Mouse (Mus musculus) intestine, embryonic 14.5 days (tissue): ENCODE measurements around the gene Gm44973. TPM values are rescaled to one million over a fixed set of nuclear protein-coding genes. Genes with fewer than 3 reads are reported as not detected.

Experiments used
- ATAC-seq: fragments of 200-750 bp; cut with Nextera tagmentation; replicated peaks from 2 replicates; pipeline ENCODE4 v1.8.0; 2017; ENCODE audit warnings: low read depth, moderate number of reproducible peaks, moderate TSS enrichment, moderate library complexity; ENCODE audit not compliant: low FRiP score, low TSS enrichment
- DNase-seq: peaks from one replicate; pipeline ENCODE4 v3.0.0-alpha.2; 2018; ENCODE audit warnings: low spot score
- H3K27ac ChIP-seq: fragments of 300-500 bp; sonication (generic); 2 replicates; pipeline ENCODE4 v1.5.1; 2014; ENCODE audit warnings: low read depth, mild to moderate bottlenecking, control low read depth
- H3K27me3 ChIP-seq: fragments of 300-500 bp; sonication (generic); replicated peaks from 2 replicates; pipeline ENCODE4 v1.6.1; 2014; ENCODE audit warnings: low read length, control low read depth; ENCODE audit not compliant: control insufficient read depth, insufficient read depth
- H3K36me3 ChIP-seq: fragments of 300-500 bp; sonication (generic); 2 replicates; pipeline ENCODE4 v1.6.1; 2014; ENCODE audit warnings: low read length, control low read depth; ENCODE audit not compliant: control insufficient read depth, insufficient read depth
- H3K4me1 ChIP-seq: fragments of 300-500 bp; sonication (generic); replicated peaks from 2 replicates; pipeline ENCODE4 v1.6.1; 2014; ENCODE audit warnings: low read length, control low read depth, mixed read lengths; ENCODE audit not compliant: control insufficient read depth, insufficient read depth
- H3K4me2 ChIP-seq: fragments of 300-500 bp; sonication (generic); 2 replicates; pipeline ENCODE4 v1.6.1; 2014; ENCODE audit warnings: low read length
- H3K4me3 ChIP-seq: fragments of 300-500 bp; sonication (generic); 2 replicates; pipeline ENCODE4 v1.5.1; 2014; ENCODE audit warnings: low read depth, low read length, control low read depth, mixed read lengths
- H3K9ac ChIP-seq: fragments of 300-500 bp; sonication (generic); 2 replicates; pipeline ENCODE4 v1.6.1; 2014; ENCODE audit warnings: mild to moderate bottlenecking, low read length
- H3K9me3 ChIP-seq: fragments of 300-500 bp; sonication (generic); 2 replicates; pipeline ENCODE4 v1.6.1; 2016; ENCODE audit warnings: low read length, control low read depth; ENCODE audit not compliant: control insufficient read depth
- WGBS: fragments of 180-500 bp; shearing (Covaris S2); extraction: QIAGEN DNeasy Blood & Tissue Kit; methylation state at CpG from one replicate; pipeline ENCODE4 v1.1.7; 2014; 5-methylcytosine and 5-hydroxymethylcytosine counted together
- polyA plus RNA-seq: library from polyadenylated mRNA; unstranded; fragments of >200 nt; fragmentation: Nextera tagmentation; extraction: Ambion mirVana; gene quantifications from 2 replicates; pipeline ENCODE4 v1.2.1, GENCODE M21; 2014

Gm44973 gene
- polyA plus RNA-seq, 1 experiment from 2014 or later, result 2.0 TPM

DNA sequence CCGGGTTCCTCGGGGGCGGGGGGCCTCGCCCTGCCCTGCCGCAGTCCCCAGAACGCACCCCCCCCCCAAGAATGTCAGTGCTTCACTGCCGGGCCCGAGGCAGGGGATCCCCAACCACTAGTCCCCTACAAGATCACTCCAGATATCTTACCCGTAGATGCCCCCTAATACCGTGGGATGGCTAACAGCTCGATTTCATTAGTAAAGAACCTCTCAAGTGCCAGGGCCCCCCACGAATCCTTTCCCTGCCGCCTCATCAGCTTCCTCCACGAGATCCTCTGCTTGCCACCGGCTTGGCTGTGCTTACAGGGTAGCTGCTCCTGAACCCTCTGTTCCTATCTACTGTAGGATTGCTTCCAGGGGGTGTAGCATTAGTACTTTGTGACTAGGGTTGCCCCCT is 5.4 kb downstream of the Gm44973 start:
- Histone ChIP-seq H3K4me2 (peak overlapping the region; percentile 95), H3K36me3 (peaks cover 38% of the 10 kb centered on the region), H3K9ac (peak overlapping the region; percentile 98), H3K27ac (peak overlapping the region; percentile 94), H3K9me3 (peaks cover 2% of the 10 kb centered on the region; the same call in 1 of the 2 replicates), H3K4me3 (peak overlapping the region; percentile 73), H3K4me1 (peaks cover 20% of the 10 kb centered on the region), H3K27me3 (no peaks in the 10 kb centered on the region)
- ATAC-seq, result no peak
- DNase-seq, result no peak
- WGBS, result under 1% methylated on average over 9 of the region's 15 CpGs

DNA sequence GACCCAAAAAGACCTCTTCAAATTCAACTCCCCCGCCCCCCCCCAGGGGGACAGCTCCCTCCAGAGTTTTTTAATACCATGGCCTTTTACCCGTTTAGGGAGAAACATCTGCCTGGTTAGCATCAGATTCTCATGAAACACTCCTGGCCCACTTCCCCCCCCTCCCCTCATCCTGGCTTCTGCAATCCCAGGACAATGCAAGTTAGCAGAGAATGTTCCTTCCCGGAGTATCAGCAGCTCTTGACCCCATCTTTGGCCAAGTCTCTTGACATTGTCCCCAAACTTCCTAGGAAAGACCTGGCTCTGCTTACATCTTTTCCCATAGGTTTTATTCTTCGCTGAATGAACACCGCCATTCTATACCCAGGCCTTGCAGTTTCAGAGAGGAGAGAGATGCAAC is 5.9 kb downstream of the Gm44973 start:
- Histone ChIP-seq H3K4me1 (peaks cover 17% of the 10 kb centered on the region), H3K27me3 (no peaks in the 10 kb centered on the region), H3K9me3 (peaks cover 2% of the 10 kb centered on the region; the same call in 1 of the 2 replicates), H3K4me3 (peak overlapping the region; percentile 73), H3K9ac (peak overlapping the region; percentile 98), H3K27ac (peak overlapping the region; percentile 94), H3K4me2 (peak overlapping the region; percentile 95), H3K36me3 (peaks cover 43% of the 10 kb centered on the region)
- WGBS, result 48% methylated on average over 5 of the region's 5 CpGs
- ATAC-seq (no peak), DNase-seq (no peak)

DNA sequence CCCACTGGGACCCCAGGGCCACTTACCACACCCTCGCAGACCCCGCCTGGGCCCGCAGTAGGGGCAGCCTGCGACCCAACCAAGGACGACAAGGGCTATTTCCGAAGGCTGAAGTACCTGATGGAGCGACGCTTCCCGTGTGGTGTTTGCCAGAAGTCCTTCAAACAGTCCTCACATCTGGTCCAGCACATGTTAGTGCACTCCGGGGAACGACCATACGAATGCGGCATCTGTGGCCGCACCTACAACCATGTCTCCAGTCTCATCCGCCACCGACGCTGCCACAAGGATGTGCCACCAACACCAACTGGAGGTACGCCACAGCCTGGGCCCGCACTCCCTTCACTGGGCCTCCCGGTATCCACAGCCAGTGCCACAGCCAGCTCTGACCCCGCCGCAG is 14.2 kb downstream of the Gm44973 start:
- 0 out of 2 replicates have a peak overlapping the region, but pooled peaks have one; percentile 2 for H3K4me3 ChIP-seq
- DNase-seq, result no peak
- no peak overlapping the region for H3K27ac ChIP-seq
- no peak overlapping the region for H3K4me2 ChIP-seq
- H3K9ac ChIP-seq, result no peak overlapping the region
- 94% methylated on average over 22 of the region's 22 CpGs for WGBS
- no peaks in the 10 kb centered on the region for H3K4me1 ChIP-seq
- H3K36me3 ChIP-seq, result peaks cover 91% of the 10 kb centered on the region
- no peaks in the 10 kb centered on the region for H3K27me3 ChIP-seq
- no peak for ATAC-seq
- peaks cover 43% of the 10 kb centered on the region for H3K9me3 ChIP-seq

DNA sequence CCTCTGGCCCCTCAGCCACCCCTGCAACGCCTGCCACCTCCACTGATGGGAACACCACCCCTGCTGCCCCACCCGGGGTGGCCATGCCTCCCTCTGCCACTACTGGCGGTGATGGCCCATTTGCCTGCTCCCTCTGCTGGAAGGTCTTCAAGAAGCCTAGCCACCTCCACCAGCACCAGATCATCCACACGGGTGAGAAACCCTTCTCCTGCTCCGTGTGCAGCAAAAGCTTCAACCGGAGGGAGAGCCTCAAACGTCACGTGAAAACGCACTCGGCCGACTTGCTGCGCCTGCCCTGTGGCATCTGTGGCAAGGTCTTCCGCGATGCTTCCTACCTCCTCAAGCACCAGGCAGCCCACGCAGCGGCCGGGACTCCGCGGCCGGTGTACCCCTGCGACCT is 14.7 kb downstream of the Gm44973 start:
- Histone ChIP-seq H3K9ac (no peak overlapping the region), H3K4me3 (no peak overlapping the region), H3K36me3 (peaks cover 91% of the 10 kb centered on the region), H3K9me3 (peaks cover 43% of the 10 kb centered on the region), H3K27me3 (no peaks in the 10 kb centered on the region), H3K4me1 (no peaks in the 10 kb centered on the region), H3K27ac (no peak overlapping the region), H3K4me2 (no peak overlapping the region)
- 91% methylated on average over 21 of the region's 21 CpGs for WGBS
- DNase-seq, result no peak
- no peak for ATAC-seq

DNA sequence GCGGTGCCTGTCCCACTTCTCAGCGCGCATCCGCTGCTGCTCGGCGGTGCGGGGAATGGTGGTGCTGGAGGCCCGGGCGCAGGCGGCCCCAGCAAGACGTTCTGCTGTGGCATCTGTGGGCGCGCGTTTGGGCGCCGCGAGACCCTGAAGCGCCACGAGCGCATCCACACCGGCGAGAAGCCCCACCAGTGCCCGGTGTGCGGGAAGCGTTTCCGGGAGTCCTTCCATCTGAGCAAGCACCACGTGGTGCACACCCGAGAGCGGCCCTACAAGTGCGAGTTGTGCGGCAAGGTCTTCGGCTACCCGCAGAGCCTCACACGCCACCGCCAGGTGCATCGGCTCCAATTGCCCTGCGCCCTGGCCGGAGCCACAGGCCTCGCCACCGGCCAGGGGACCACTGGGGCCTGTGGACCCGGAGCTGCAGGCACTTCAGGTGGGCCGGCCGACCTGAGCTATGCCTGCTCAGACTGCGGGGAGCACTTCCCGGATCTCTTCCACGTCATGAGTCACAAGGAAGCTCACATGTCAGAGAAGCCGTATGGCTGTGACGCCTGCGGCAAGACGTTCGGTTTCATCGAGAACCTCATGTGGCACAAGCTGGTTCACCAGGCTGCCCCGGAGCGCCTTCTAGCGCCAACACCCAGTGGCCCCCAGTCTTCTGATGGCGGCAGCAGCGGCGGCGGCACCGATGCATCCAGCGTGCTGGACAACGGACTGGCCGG is 15.4 kb downstream of the Gm44973 start:
- no peak overlapping the region for H3K4me3 ChIP-seq
- no peak for DNase-seq
- ATAC-seq, result no peak

DNA sequence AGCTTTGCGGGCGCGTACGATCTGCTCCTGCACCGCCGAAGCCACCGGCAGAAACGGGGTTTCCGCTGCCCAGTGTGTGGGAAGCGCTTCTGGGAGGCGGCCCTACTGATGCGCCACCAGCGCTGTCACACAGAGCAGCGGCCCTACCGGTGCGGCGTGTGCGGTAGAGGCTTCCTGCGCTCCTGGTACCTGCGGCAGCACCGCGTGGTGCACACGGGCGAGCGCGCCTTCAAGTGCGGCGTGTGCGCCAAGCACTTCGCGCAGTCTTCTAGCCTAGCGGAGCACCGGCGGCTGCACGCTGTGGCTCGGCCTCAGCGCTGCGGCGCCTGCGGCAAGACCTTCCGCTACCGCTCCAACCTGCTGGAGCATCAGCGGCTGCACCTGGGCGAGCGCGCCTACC is 16.2 kb downstream of the Gm44973 start:
- no peak overlapping the region for H3K9ac ChIP-seq
- no peak for ATAC-seq
- no peak overlapping the region for H3K27ac ChIP-seq
- no peak overlapping the region for H3K4me2 ChIP-seq
- no peak for DNase-seq
- H3K36me3 ChIP-seq, result peaks cover 91% of the 10 kb centered on the region
- H3K4me3 ChIP-seq, result no peak overlapping the region
- no peaks in the 10 kb centered on the region for H3K4me1 ChIP-seq
- no peaks in the 10 kb centered on the region for H3K27me3 ChIP-seq
- WGBS, result 79% methylated on average over 46 of the region's 46 CpGs
- peaks cover 48% of the 10 kb centered on the region for H3K9me3 ChIP-seq

More for the DNA sequence above, 15.4 kb downstream of the Gm44973 start:
- WGBS, result 83% methylated on average over 63 of the region's 63 CpGs
- no peak overlapping the region for H3K27ac ChIP-seq
- no peak overlapping the region for H3K4me2 ChIP-seq
- H3K9me3 ChIP-seq, result peaks cover 46% of the 10 kb centered on the region
- no peak overlapping the region for H3K9ac ChIP-seq
- H3K27me3 ChIP-seq, result no peaks in the 10 kb centered on the region
- no peaks in the 10 kb centered on the region for H3K4me1 ChIP-seq
- H3K36me3 ChIP-seq, result peaks cover 93% of the 10 kb centered on the region

DNA sequence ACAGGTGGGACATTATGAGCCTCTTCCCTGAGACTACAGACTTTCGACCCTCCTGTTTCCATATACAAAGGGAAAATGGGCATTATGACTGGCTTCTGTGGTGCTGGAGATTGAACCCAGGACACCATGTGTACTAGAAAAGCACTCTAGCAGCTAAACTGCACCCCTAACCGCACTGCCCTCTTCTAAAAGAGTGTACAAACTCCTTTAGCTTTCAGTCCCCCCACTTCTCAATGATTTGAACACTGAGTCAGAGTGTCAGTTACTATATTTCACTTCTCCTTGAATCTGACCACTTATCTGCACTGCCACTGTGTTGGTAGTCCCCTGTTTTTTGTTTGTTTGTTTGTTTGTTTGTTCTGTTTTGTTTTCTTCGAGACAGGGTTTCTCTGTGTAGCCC is 18.5 kb downstream of the Gm44973 start, which contains the start of gene 4632433K11Rik:
4632433K11Rik (plus strand) TSS at position 301 of the 400 bp plus-strand sequence.
- 87% methylated on average over 3 of the region's 3 CpGs for WGBS
- Histone ChIP-seq H3K4me3 (no peak within 1 kb of the TSS), H3K27ac (no peak within 1 kb of the TSS), H3K4me1 (0 out of 2 replicates have a peak, but pooled peaks cover 4% of the 10 kb centered on the region), H3K4me2 (no peak within 1 kb of the TSS), H3K9me3 (peaks cover 45% of the 10 kb centered on the region), H3K27me3 (no peaks in the 10 kb centered on the region), H3K9ac (no peak within 1 kb of the TSS), H3K36me3 (peaks cover 74% of the 10 kb centered on the region)
- no peak for ATAC-seq
- DNase-seq, result no peak

DNA sequence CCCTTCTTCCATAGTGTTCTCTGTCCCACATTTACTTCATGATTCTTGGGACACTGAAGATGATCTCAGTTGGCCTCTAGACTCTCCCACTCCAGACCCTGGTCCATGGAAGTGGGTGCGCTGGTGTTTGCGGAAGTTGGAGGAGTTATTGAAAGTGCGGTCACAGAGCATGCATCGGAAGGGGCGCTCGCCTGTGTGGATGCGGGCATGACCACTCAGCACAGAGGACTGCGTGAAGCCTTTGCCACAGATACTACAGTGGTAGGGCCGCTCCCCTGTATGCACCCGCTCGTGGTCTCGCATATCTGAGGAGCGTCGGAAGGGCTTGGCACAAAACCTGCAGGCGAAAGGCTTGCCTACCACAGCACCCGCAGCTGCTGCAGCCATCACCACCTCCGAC is 20.3 kb downstream of the Gm44973 start:
- 95% methylated on average over 17 of the region's 17 CpGs for WGBS
- Histone ChIP-seq H3K4me3 (no peak overlapping the region), H3K4me1 (0 out of 2 replicates have a peak, but pooled peaks cover 4% of the 10 kb centered on the region), H3K27ac (no peak overlapping the region), H3K4me2 (no peak overlapping the region), H3K9me3 (peaks cover 27% of the 10 kb centered on the region), H3K9ac (no peak overlapping the region), H3K27me3 (no peaks in the 10 kb centered on the region), H3K36me3 (peaks cover 56% of the 10 kb centered on the region)
- no peak for ATAC-seq
- no peak for DNase-seq

DNA sequence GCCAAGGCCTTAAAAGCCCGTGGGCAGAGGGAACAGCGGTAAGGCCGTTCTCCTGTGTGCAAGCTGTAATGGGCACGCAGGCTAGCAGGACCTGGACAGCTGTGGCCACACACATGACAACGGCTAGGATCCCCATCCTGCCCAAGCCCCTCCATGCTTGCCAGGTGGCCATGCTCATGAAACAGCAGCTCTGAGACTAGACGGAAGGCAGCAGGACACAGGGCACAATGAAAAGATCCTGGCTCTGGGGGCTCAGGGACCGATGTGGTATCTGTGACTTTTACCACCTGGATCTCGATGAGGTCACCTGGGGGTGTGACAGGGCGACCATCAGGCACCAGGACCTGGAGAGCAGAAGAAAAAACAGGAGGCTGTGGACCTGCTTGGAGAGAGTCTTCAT is 20.8 kb downstream of the Gm44973 start:
- 93% methylated on average over 9 of the region's 9 CpGs for WGBS
- H3K36me3 ChIP-seq, result peaks cover 51% of the 10 kb centered on the region
- H3K9me3 ChIP-seq, result peaks cover 22% of the 10 kb centered on the region
- 0 out of 2 replicates have a peak, but pooled peaks cover 4% of the 10 kb centered on the region for H3K4me1 ChIP-seq
- DNase-seq, result no peak
- H3K4me3 ChIP-seq, result no peak overlapping the region
- no peaks in the 10 kb centered on the region for H3K27me3 ChIP-seq
- H3K27ac ChIP-seq, result no peak overlapping the region
- H3K4me2 ChIP-seq, result no peak overlapping the region
- no peak for ATAC-seq
- no peak overlapping the region for H3K9ac ChIP-seq
